Mouse (Mus musculus): ENCODE measurements around the gene Sdk1. TPM values are rescaled to one million over a fixed set of nuclear protein-coding genes. Genes with fewer than 3 reads are reported as not detected.

Sdk1 gene
- polyA plus RNA-seq, 1 experiment = 4.0 TPM

DNA sequence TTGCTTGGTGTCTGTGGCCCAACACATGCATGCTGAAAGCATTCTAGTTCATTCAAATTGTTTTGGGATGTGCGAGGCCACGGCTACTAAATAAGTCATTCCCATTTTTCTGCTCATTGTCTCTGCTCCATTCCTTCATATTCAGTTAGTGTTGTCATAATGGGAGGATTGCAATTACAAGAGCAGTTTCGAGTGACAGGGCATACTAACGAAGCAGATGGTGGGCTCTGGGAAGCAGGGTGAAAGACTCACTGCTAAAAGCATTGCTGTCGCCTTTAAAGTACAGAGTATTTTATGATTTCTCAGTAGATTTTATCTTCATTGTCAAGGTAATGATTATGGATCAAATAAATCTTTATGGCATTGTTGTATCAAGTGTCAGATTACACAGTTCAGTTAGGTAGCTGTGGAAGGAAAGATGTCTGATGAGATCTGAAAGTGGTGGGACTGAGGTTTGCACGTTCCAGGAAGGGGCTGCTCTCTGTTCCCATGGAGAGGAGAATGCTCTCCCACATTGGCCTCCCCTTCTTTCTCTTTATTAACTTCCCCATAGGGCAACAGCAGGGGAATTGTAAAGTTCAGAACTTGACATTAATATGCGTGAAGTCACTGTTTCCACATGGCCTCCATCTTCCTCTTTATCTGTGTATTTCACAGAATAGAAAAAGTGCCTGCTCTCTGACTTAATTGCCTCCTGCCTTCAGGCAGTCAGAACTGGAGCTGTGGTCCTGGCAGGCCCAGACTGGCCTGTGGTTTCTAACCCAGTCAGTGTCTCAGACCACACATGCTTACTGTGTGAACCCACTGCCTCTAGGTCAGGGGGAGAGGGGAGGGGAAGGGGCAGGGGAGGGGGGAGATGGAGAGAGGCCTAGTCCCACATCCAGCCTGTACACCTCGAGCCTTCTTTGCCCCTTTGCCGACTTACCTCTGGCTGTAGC is 138.8 kb downstream of the Sdk1 start:
- TF ChIP-seq POLR2A (IDR thresholded peaks at IDR 0.05; ENCODE audit: control insufficient read depth, low read depth, low read length) (no peak), CTCF (IDR thresholded peaks at IDR 0.05; ENCODE audit: control insufficient read depth, insufficient read depth, insufficient replicate concordance, low read depth, low read length) (no peak)
- Histone ChIP-seq H3K4me1 (ENCODE audit: control insufficient read depth, insufficient read depth, low read length) (no peaks in the 10 kb centered on the region), H3K27ac (ENCODE audit: control insufficient read depth, insufficient read depth, low read depth, low read length) (no peak overlapping the region), H3K4me3 (ENCODE audit: control insufficient read depth, low read depth, low read length) (no peak overlapping the region), H3K36me3 (ENCODE audit: control insufficient read depth, insufficient read depth, low read length) (no peaks in the 10 kb centered on the region), H3K27me3 (ENCODE audit: control insufficient read depth, insufficient read depth, low read length) (no peaks in the 10 kb centered on the region)

DNA sequence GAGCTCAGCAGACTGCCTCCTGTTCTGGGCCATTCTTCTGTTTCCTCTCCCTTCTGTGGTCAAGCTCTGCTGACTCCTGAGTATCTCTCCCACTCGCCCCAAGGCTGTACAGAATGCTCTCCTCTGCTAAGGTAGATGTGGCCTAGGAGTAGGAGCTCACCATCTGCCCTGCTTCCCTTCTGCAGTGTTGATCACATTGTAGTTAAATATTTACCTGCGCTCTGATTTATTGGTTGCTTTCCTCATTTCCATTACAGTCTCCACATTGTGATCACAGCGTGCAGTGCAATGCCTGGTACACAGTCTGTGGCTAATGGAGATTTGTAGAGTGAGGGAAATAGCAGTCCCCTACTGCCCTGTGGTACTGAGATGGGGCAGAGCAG is 139.5 kb downstream of the Sdk1 start:
- H3K36me3 ChIP-seq (ENCODE audit: control insufficient read depth, insufficient read depth, low read length) = no peaks in the 10 kb centered on the region
- H3K27ac ChIP-seq (ENCODE audit: control insufficient read depth, insufficient read depth, low read depth, low read length) = no peak overlapping the region
- H3K4me3 ChIP-seq (ENCODE audit: control insufficient read depth, low read depth, low read length) = no peak overlapping the region
- no peak for TF ChIP-seq CTCF (IDR thresholded peaks at IDR 0.05; ENCODE audit: control insufficient read depth, insufficient read depth, insufficient replicate concordance, low read depth, low read length)
- no peak for TF ChIP-seq POLR2A (IDR thresholded peaks at IDR 0.05; ENCODE audit: control insufficient read depth, low read depth, low read length)
- H3K4me1 ChIP-seq (ENCODE audit: control insufficient read depth, insufficient read depth, low read length) = no peaks in the 10 kb centered on the region
- H3K27me3 ChIP-seq (ENCODE audit: control insufficient read depth, insufficient read depth, low read length) = no peaks in the 10 kb centered on the region

DNA sequence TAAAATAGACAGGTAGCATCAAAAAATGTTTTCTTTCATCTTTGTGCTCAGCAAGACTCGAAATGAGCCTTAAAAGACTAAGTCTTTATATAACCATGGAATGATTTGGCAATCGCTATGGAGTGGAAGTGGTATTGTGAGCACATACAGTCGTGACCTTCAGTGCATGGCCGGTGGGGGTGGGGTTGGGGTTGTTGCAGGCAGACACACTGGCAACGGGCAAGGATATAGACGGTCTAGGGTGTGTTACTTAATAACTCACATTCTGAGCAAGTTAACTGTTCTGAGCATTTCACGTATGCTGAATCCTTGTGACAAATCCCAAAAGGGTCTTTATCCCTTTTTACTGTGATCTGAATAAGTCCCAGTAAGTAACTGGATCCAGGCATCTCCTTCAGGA is 140.3 kb downstream of the Sdk1 start:
- H3K27ac ChIP-seq (ENCODE audit: control insufficient read depth, insufficient read depth, low read depth, low read length) = no peak overlapping the region
- H3K27me3 ChIP-seq (ENCODE audit: control insufficient read depth, insufficient read depth, low read length) = no peaks in the 10 kb centered on the region
- no peak overlapping the region for H3K4me3 ChIP-seq (ENCODE audit: control insufficient read depth, low read depth, low read length)
- TF ChIP-seq POLR2A (IDR thresholded peaks at IDR 0.05; ENCODE audit: control insufficient read depth, low read depth, low read length) = no peak
- TF ChIP-seq CTCF (IDR thresholded peaks at IDR 0.05; ENCODE audit: control insufficient read depth, insufficient read depth, insufficient replicate concordance, low read depth, low read length) = no peak
- H3K4me1 ChIP-seq (ENCODE audit: control insufficient read depth, insufficient read depth, low read length) = no peaks in the 10 kb centered on the region
- no peaks in the 10 kb centered on the region for H3K36me3 ChIP-seq (ENCODE audit: control insufficient read depth, insufficient read depth, low read length)

DNA sequence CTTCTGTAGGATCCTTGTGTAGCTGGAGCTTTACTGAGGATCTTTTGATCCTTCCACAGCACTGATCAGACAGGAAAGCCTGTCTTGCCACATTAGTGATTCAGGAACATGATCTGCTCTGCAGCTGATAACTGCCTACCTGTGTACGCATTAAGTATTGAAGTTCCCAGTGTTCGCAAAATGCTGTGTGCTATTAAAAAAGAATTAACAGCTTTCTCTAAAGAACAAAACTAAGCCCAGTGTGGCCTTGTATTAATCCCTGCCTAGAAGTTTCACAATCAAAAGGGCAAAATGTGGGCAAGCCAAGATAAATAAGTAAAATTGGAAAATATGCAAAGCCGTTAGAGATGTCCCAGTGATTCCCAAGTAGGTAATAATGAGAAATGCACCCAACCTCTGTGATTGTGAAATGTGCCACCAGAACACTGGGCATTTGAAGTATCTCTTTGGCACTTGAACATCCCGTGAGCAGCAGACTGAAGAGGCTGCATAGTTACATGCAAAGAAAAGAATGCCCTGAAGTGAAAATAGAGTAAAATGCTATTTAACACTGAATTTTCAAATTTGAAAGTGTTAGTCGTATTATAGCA is 141.1 kb downstream of the Sdk1 start:
- no peaks in the 10 kb centered on the region for H3K4me1 ChIP-seq (ENCODE audit: control insufficient read depth, insufficient read depth, low read length)
- H3K27me3 ChIP-seq (ENCODE audit: control insufficient read depth, insufficient read depth, low read length) = no peaks in the 10 kb centered on the region
- TF ChIP-seq POLR2A (IDR thresholded peaks at IDR 0.05; ENCODE audit: control insufficient read depth, low read depth, low read length) = no peak
- no peak for TF ChIP-seq CTCF (IDR thresholded peaks at IDR 0.05; ENCODE audit: control insufficient read depth, insufficient read depth, insufficient replicate concordance, low read depth, low read length)
- H3K36me3 ChIP-seq (ENCODE audit: control insufficient read depth, insufficient read depth, low read length) = no peaks in the 10 kb centered on the region
- no peak overlapping the region for H3K27ac ChIP-seq (ENCODE audit: control insufficient read depth, insufficient read depth, low read depth, low read length)
- no peak overlapping the region for H3K4me3 ChIP-seq (ENCODE audit: control insufficient read depth, low read depth, low read length)

DNA sequence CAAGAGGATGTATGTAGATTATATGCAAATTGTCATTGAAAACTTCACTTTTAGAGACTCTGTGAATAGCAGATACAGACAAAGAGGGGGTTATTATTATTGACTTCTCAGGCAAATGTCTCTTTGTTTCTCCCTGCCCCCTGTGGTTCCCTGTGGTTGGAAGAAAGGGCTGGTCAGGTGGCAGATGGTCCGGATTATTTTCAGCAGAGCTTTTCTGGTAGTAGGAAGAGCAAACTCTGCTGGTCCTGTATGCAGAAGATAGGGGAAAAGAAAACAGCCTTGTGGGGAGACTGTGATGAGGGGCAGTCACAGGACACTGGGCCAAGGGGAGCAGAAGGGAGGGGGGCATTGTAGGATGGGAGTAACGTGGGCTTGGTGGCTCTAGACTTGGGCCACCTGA is 147.2 kb downstream of the Sdk1 start:
- Histone ChIP-seq H3K27me3 (ENCODE audit: control insufficient read depth, insufficient read depth, low read length) (no peaks in the 10 kb centered on the region), H3K4me1 (ENCODE audit: control insufficient read depth, insufficient read depth, low read length) (no peaks in the 10 kb centered on the region), H3K4me3 (ENCODE audit: control insufficient read depth, low read depth, low read length) (no peak overlapping the region), H3K27ac (ENCODE audit: control insufficient read depth, insufficient read depth, low read depth, low read length) (no peak overlapping the region), H3K36me3 (ENCODE audit: control insufficient read depth, insufficient read depth, low read length) (no peaks in the 10 kb centered on the region)
- TF ChIP-seq POLR2A (IDR thresholded peaks at IDR 0.05; ENCODE audit: control insufficient read depth, low read depth, low read length) (no peak), CTCF (IDR thresholded peaks at IDR 0.05; ENCODE audit: control insufficient read depth, insufficient read depth, insufficient replicate concordance, low read depth, low read length) (no peak)

DNA sequence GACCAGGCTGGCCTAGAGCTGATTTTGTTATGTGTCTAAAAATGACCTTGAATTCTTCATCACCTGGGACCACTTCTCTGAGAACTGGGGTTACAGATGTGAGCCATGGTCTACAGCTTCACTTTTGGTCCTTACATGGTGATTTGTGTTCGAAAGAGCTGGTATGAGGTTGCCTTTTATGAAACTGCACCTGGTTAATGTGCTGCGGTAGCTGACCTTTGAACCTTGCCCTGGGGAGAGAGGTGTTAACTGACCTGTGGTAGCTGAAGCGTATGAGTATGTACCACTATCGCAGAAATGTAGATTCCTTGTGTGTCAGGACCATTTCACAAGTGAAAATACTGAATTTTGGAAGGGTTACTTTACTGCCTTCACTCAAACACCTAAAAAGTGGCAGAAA is 149.3 kb downstream of the Sdk1 start:
- TF ChIP-seq CTCF (IDR thresholded peaks at IDR 0.05; ENCODE audit: control insufficient read depth, insufficient read depth, insufficient replicate concordance, low read depth, low read length) = no peak
- TF ChIP-seq POLR2A (IDR thresholded peaks at IDR 0.05; ENCODE audit: control insufficient read depth, low read depth, low read length) = no peak

DNA sequence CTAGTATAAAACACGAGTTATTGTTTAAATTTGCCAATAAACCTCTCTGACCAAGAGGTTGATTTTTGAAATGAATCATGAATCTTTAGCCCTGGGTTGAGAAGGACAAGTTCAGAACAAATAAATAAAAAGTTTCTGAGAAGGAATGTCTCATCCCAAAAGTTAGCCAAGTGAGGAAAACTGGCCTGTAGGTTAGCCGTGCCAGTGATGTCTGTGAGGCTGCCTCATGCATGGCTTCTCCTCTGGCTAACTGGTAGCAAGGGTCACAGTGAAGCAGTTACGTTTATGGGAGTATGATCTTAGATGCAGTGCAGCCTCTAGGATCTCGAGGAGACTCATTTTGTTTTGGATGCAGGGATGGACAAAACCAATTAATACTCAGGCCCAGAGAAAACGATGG is 149.9 kb downstream of the Sdk1 start:
- H3K4me3 ChIP-seq (ENCODE audit: control insufficient read depth, low read depth, low read length) = no peak overlapping the region
- H3K27me3 ChIP-seq (ENCODE audit: control insufficient read depth, insufficient read depth, low read length) = no peaks in the 10 kb centered on the region
- TF ChIP-seq POLR2A (IDR thresholded peaks at IDR 0.05; ENCODE audit: control insufficient read depth, low read depth, low read length) (no peak), CTCF (IDR thresholded peaks at IDR 0.05; ENCODE audit: control insufficient read depth, insufficient read depth, insufficient replicate concordance, low read depth, low read length) (no peak)
- no peaks in the 10 kb centered on the region for H3K4me1 ChIP-seq (ENCODE audit: control insufficient read depth, insufficient read depth, low read length)
- no peak overlapping the region for H3K27ac ChIP-seq (ENCODE audit: control insufficient read depth, insufficient read depth, low read depth, low read length)
- H3K36me3 ChIP-seq (ENCODE audit: control insufficient read depth, insufficient read depth, low read length) = no peaks in the 10 kb centered on the region

More for the DNA sequence above, 149.3 kb downstream of the Sdk1 start:
- Histone ChIP-seq H3K4me1 (ENCODE audit: control insufficient read depth, insufficient read depth, low read length) (no peaks in the 10 kb centered on the region), H3K27ac (ENCODE audit: control insufficient read depth, insufficient read depth, low read depth, low read length) (no peak overlapping the region), H3K36me3 (ENCODE audit: control insufficient read depth, insufficient read depth, low read length) (no peaks in the 10 kb centered on the region), H3K27me3 (ENCODE audit: control insufficient read depth, insufficient read depth, low read length) (no peaks in the 10 kb centered on the region), H3K4me3 (ENCODE audit: control insufficient read depth, low read depth, low read length) (no peak overlapping the region)

Data from testis, adult 2 months (tissue).